Mouse (Mus musculus) CH12.LX (cell line): Measurements from ENCODE around the gene Zbtb22. TPM values are rescaled to one million over a fixed set of nuclear protein-coding genes. Genes with fewer than 3 reads are reported as not detected.

Experiments used
- DNase-seq: peaks from one replicate; pipeline ENCODE4 v3.0.0-alpha.2; 2013; ENCODE audit errors: extremely low read depth
- H3K27ac ChIP-seq: 2 replicates; pipeline ENCODE4 v1.5.1; 2012; ENCODE audit warnings: low read depth, mild to moderate bottlenecking, control low read depth, moderate library complexity; ENCODE audit not compliant: insufficient read depth
- H3K27me3 ChIP-seq: replicated peaks from 2 replicates; pipeline ENCODE3; 2012; ENCODE audit warnings: inconsistent platforms
- H3K36me3 ChIP-seq, 2 experiments: replicated peaks in 1 of 2; 2 replicates each; pipeline versions ENCODE3 to v1.6.1; 2012; ENCODE audit warnings: inconsistent platforms in 1 of 2, low read length in 1 of 2, mild to moderate bottlenecking in 1 of 2, mixed read lengths in 1 of 2, moderate library complexity in 1 of 2; ENCODE audit not compliant: control insufficient read depth in 1 of 2, insufficient read depth in 1 of 2
- H3K4me1 ChIP-seq, 2 experiments: 2 replicates each; pipeline ENCODE4 v1.6.1; 2012; ENCODE audit warnings: inconsistent platforms in 1 of 2, moderate library complexity in 1 of 2; ENCODE audit not compliant: insufficient read depth in 2 of 2, control insufficient read depth in 1 of 2
- H3K4me2 ChIP-seq: 2 replicates; pipeline ENCODE4 v1.6.1; 2012; ENCODE audit warnings: low read depth, mild to moderate bottlenecking, control low read depth; ENCODE audit not compliant: poor library complexity, insufficient read depth, severe bottlenecking
- H3K4me3 ChIP-seq, 3 experiments: fragments of 150-350 bp in 1 of 3; sonication (generic) in 1 of 3; replicated peaks in 1 of 3; 2 replicates each; pipeline versions ENCODE3 to v1.5.1; 2011 to 2012; ENCODE audit warnings: low read depth in 2 of 3, low read length in 2 of 3, mild to moderate bottlenecking in 2 of 3, moderate library complexity in 2 of 3, control low read depth in 1 of 3, improper control_type of control experiment in 1 of 3, inconsistent platforms in 1 of 3, mixed read lengths in 1 of 3; ENCODE audit not compliant: poor library complexity in 1 of 3
- H3K79me2 ChIP-seq: replicated peaks from 2 replicates; pipeline ENCODE4 v1.6.1; 2012; ENCODE audit warnings: mild to moderate bottlenecking, moderate library complexity; ENCODE audit not compliant: control insufficient read depth, poor library complexity, insufficient read depth, severe bottlenecking; ENCODE audit errors: extremely low read depth
- H3K9ac ChIP-seq: 2 replicates; pipeline ENCODE4 v1.6.1; 2012; ENCODE audit warnings: low read depth, mild to moderate bottlenecking, control low read depth, moderate library complexity; ENCODE audit not compliant: insufficient read depth
- H3K9me3 ChIP-seq: replicated peaks from 2 replicates; pipeline ENCODE3; 2012; ENCODE audit warnings: low read length, inconsistent platforms, mixed read lengths
- ELF1 ChIP-seq: IDR thresholded peaks from 2 replicates; pipeline ENCODE4 v1.6.1; 2014; ENCODE audit warnings: low read depth, mild to moderate bottlenecking, inconsistent platforms, low read length, improper control_type of control experiment
- ETS1 ChIP-seq: conservative IDR thresholded peaks from 2 replicates; pipeline ENCODE4 v1.6.1; 2012; ENCODE audit warnings: low read depth, mild to moderate bottlenecking, inconsistent platforms, low read length, improper control_type of control experiment, moderate library complexity
- GABPA ChIP-seq: IDR thresholded peaks from 2 replicates; pipeline ENCODE4 v1.6.1; 2012; ENCODE audit warnings: low read depth, low read length, improper control_type of control experiment, inconsistent platforms; ENCODE audit not compliant: insufficient replicate concordance
- HCFC1 ChIP-seq: IDR thresholded peaks from 2 replicates; pipeline ENCODE4 v1.6.1; 2012; ENCODE audit warnings: low read depth, mild to moderate bottlenecking, inconsistent platforms, low read length, improper control_type of control experiment
- IRF4 ChIP-seq: IDR thresholded peaks from 2 replicates; pipeline ENCODE4 v1.6.1; 2014; ENCODE audit warnings: low read depth, mild to moderate bottlenecking, inconsistent platforms, low read length, improper control_type of control experiment
- JUN ChIP-seq: IDR thresholded peaks from 2 replicates; pipeline ENCODE4 v1.6.1; 2011; ENCODE audit warnings: low read depth, mild to moderate bottlenecking, low read length, improper control_type of control experiment, moderate library complexity; ENCODE audit not compliant: insufficient read depth
- JUND ChIP-seq: conservative IDR thresholded peaks from 2 replicates; pipeline ENCODE4 v1.6.1; 2011; ENCODE audit warnings: low read depth, low read length, improper control_type of control experiment
- MAX ChIP-seq: IDR thresholded peaks from 2 replicates; pipeline ENCODE4 v1.6.1; 2011; ENCODE audit warnings: low read length, improper control_type of control experiment
- MAZ ChIP-seq: IDR thresholded peaks from 2 replicates; pipeline ENCODE4 v1.6.1; 2012; ENCODE audit warnings: low read depth, mild to moderate bottlenecking, inconsistent platforms, low read length, improper control_type of control experiment, moderate library complexity
- MXI1 ChIP-seq: IDR thresholded peaks from 2 replicates; pipeline ENCODE4 v1.6.1; 2011; ENCODE audit warnings: mild to moderate bottlenecking, low read depth, low read length, improper control_type of control experiment
- PAX5 ChIP-seq: IDR thresholded peaks from 2 replicates; pipeline ENCODE4 v1.6.1; 2012; ENCODE audit warnings: low read length, inconsistent platforms, mixed read lengths
- POLR2A ChIP-seq: IDR thresholded peaks from 2 replicates; pipeline ENCODE4 v1.6.1; 2011; ENCODE audit warnings: low read depth, mild to moderate bottlenecking, improper control_type of control experiment, low read length
- POLR2AphosphoS2 ChIP-seq: IDR thresholded peaks from 2 replicates; pipeline ENCODE4 v1.6.1; 2011; ENCODE audit warnings: low read depth, low read length, improper control_type of control experiment
- SIN3A ChIP-seq: IDR thresholded peaks from 2 replicates; pipeline ENCODE4 v1.6.1; 2012; ENCODE audit warnings: low read length, improper control_type of control experiment, inconsistent platforms
- SMC3 ChIP-seq: IDR thresholded peaks from 2 replicates; pipeline ENCODE4 v1.6.1; 2011; ENCODE audit warnings: low read depth, low read length, improper control_type of control experiment
- TCF12 ChIP-seq: IDR thresholded peaks from 2 replicates; pipeline ENCODE4 v1.6.1; 2014; ENCODE audit warnings: low read depth, mild to moderate bottlenecking, inconsistent platforms, low read length, improper control_type of control experiment
- UBTF ChIP-seq: IDR thresholded peaks from 2 replicates; pipeline ENCODE4 v1.6.1; 2012; ENCODE audit warnings: low read depth, mild to moderate bottlenecking, inconsistent platforms, low read length, improper control_type of control experiment, moderate library complexity
- ZC3H11A ChIP-seq: IDR thresholded peaks from 2 replicates; pipeline ENCODE4 v1.6.1; 2012; ENCODE audit warnings: low read depth, mild to moderate bottlenecking, inconsistent platforms, low read length, improper control_type of control experiment
- ZKSCAN1 ChIP-seq: IDR thresholded peaks from 2 replicates; pipeline ENCODE4 v1.6.1; 2012; ENCODE audit warnings: low read depth, inconsistent platforms, low read length, improper control_type of control experiment, borderline replicate concordance
- dilution Hi-C: fragments of 300-500 bp; cut with MboI; formaldehyde crosslinking; loops from 2 replicates; pipeline ENCODE4 v1.14.3; 2020; ENCODE audit warnings: low sequenced_read_pairs; ENCODE audit not compliant: extremely low pct_unique_long_range_greater_than_20kb, extremely low pct_ligation_motif_present
- in situ Hi-C: fragments of 300-500 bp; cut with MboI; formaldehyde crosslinking; loops from 3 replicates; pipeline ENCODE4 v1.14.3; 2019; ENCODE audit warnings: low sequenced_read_pairs, low pct_ligation_motif_present, low pct_unique_long_range_greater_than_20kb, mixed read lengths
- polyA plus RNA-seq: library from polyadenylated mRNA; unstranded; fragments of >175 nt; gene quantifications from 2 replicates; pipeline ENCODE4 v1.2.1, GENCODE M21; 2012; ENCODE audit warnings: low read depth; ENCODE audit not compliant: insufficient read length
- total RNA-seq, 2 experiments: library from RNA; depleted of rRNA; stranded (reverse); fragments of 300-350 nt in 1 of 2; fragments of >200 nt in 1 of 2; gene quantifications; 2 replicates each; pipeline ENCODE4 v1.2.3; 2012 to 2014

Gene Zbtb22
- total and polyA plus RNA-seq, 3 experiments: 11.7 to 23.5 (median 20.3) TPM

- TF ChIP-seq JUND: no peak
- no peak for TF ChIP-seq SMC3
- TF ChIP-seq PAX5: no peak
- no peak for TF ChIP-seq ZC3H11A
- TF ChIP-seq IRF4: peak; percentile 81
- TF ChIP-seq ELF1: peak; percentile 85
- peak; percentile 92 for TF ChIP-seq HCFC1
- peak; percentile 57; the same call in 1 of the 2 replicates for TF ChIP-seq MAX
- TF ChIP-seq UBTF: peak; percentile 76
- peak; percentile 97 for TF ChIP-seq POLR2AphosphoS2
- no peak for TF ChIP-seq JUN
- TF ChIP-seq TCF12: peak; percentile 100
- TF ChIP-seq MAZ: peak; percentile 100
- TF ChIP-seq SIN3A: peak; percentile 90
These were observed 13.9 kb downstream of the Zbtb22 start, which contains the start of gene Rgl2 (continued) for GRCm38 (mm10) chr17:33929371-33930279.

GRCm38 (mm10) chr17:33930280-33931158 is 14.8 kb downstream of the Zbtb22 start:
- Histone ChIP-seq H3K9ac (peak overlapping the region; percentile 85), H3K79me2 (0 out of 2 replicates have a peak, but pooled peaks cover 2% of the 10 kb centered on the region), H3K4me3 (peak overlapping the region; percentile 65 to 77 (median 75)), H3K4me1 (peaks cover 4 to 24% of the 10 kb centered on the region in 2 experiments), H3K27me3 (no peaks in the 10 kb centered on the region), H3K9me3 (no peaks in the 10 kb centered on the region), H3K4me2 (peak overlapping the region; percentile 79), H3K27ac (peak overlapping the region; percentile 74; the same call in 1 of the 2 replicates), H3K36me3 (peaks cover 42 to 73% of the 10 kb centered on the region in 2 experiments)
- in situ Hi-C loops: no loop called here
- TF ChIP-seq ZKSCAN1 (no peak), MAZ (no peak), GABPA (no peak), SIN3A (peak; percentile 85; the same call in 1 of the 2 replicates), MAX (no peak), MXI1 (peak; percentile 50; the same call in 1 of the 2 replicates), POLR2A (0 out of 2 replicates have a peak, but pooled peaks have one; percentile 18), ETS1 (no peak), JUND (no peak), ZC3H11A (no peak), POLR2AphosphoS2 (no peak)
- peak; percentile 82 for DNase-seq
- dilution Hi-C loops: no loop called here
